Mouse (Mus musculus) cerebellum, postnatal 14 days (tissue): ENCODE results near the gene Opa3.
A peak's percentile ranks its signal among the peaks of the same experiment; 100 is the strongest.

ENCODE experiments used
- DNase-seq, 2 experiments: peaks; one replicate each; pipeline ENCODE4 v3.0.0; 2021; ENCODE audit warnings: mixed read lengths in 2 of 2

The Opa3 gene

DNA sequence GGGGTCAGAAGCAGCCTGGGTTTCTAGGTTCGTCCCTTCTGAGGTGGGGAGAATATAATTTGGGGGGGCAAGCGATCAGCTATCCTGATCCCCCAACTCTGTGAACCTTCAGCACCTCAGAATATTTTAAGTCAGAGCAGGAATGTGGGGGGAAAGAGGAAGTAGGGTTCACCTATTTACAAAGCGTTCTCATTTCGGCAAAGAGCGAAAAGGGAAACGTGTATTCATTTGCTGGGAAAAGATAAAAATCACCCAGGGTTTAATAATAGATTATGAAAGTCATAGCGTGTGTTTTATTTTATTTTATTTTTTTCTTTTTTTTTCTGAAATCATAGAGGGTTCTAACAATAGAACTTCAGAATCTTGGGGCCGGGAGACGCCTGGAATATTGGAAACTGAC, 13.2 kb upstream of the Opa3 start:
- no peak for DNase-seq

- DNase-seq = no peak
These were observed 10.6 kb upstream of the Opa3 start for GRCm38 (mm10) chr7:19217492-19217891.

DNA sequence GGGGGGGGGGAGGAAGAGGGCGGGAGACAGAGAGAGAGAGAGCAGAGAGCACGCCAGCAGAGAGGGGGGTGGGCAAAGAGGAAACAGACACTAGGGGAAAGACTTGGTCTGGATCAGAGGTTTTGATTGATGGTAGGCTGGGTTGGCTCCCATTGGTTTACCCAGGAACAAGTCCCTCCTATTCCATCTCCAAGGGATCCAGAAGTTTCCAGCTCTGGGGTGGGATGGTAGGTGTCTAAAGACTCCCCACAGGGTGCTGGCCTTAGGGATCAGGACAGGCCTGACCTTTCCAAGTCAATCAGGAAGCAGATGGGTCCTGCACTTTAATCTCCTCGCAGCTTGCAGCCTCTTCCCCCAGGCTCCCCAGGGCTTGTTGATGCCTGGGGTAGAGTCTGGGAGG, 10.2 kb upstream of the Opa3 start:
- DNase-seq = no peak

- DNase-seq = no peak
These were observed 8.1 kb upstream of the Opa3 start for GRCm38 (mm10) chr7:19220061-19220460.

DNA sequence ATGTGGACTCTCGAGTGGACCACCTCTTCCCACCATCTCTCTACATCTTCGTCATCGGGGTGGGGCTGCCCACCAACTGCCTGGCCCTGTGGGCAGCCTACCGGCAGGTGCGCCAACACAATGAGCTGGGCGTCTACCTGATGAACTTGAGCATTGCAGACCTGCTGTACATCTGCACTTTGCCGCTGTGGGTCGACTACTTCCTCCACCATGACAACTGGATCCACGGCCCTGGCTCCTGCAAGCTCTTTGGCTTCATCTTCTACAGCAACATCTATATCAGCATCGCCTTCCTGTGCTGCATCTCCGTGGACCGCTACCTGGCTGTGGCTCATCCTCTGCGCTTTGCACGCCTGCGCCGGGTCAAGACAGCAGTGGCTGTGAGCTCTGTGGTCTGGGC, 5.9 kb upstream of the Opa3 start:
- DNase-seq = no peak

DNA sequence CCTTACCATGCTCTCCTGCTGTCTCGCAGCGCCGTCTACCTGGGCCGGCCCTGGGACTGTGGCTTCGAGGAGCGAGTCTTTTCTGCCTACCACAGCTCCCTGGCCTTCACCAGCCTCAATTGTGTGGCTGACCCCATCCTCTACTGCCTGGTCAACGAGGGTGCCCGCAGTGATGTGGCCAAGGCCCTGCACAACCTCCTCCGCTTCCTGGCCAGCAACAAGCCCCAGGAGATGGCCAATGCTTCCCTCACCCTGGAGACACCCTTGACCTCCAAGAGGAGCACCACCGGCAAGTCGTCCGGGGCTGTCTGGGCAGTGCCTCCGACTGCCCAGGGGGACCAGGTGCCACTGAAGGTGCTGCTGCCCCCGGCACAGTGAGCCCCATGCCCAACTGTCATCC, 5.3 kb upstream of the Opa3 start:
- DNase-seq = no peak

DNA sequence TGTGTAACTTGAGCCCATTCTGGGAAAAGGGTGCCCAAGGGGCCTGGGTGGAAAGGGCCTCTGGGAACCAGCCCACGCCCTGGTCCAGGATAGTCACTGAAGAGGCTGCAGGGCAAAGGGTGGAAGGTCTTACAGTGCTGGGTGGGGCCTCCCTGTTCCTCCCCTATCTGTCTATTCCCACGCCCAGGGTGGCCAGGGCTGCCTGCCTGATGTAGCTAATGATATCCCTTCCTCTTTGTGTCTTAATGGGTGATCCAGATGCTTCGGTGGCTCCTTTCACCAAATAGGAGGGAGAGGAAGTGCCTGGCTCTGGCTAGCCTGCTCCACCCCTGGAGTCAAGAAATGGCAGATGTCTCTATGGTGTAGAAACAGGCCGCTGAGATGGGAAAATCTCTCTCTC, 3.2 kb upstream of the Opa3 start:
- DNase-seq = no peak

GRCm38 (mm10) chr7:19226817-19227797, 1.0 kb upstream of the Opa3 start:
- DNase-seq = peak; percentile 32 to 59

DNA sequence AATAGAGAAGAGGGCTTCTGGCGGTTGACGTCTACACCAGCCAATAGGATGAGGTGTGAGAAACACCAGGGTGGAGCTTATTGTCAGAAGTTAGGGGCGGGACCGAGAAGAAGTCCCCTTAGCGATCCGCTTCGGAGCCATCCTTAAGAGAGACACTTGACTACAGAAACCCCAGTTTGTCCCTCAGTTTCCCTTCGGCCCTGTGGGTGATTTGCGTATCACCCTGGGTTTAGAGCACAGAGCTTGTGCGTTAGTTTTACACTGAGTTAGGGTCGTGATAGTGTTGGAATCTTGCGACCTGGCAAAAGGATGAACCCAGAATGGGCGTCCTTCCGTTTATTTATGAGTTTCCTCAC, 637 bp downstream of the Opa3 start:
- no peak for DNase-seq

DNA sequence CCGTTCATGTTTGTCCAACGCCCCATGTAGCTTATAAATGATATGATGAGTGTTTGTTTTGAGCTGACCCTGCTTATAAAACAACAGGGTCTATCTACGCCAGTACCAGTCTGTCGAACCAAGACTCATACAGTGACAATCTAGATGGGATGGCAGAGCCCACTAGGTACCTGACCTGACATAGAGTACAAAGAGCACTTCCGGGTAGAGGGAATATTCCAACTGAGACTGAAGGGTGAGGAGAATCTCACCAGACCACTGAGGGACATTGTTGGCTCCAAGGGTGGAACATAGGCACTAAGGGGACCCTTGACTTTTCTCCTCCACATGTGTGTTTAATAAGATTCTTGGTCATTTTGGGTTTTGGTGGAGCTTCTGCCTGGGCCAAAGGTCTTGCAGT, 1.3 kb downstream of the Opa3 start:
- DNase-seq = no peak

DNA sequence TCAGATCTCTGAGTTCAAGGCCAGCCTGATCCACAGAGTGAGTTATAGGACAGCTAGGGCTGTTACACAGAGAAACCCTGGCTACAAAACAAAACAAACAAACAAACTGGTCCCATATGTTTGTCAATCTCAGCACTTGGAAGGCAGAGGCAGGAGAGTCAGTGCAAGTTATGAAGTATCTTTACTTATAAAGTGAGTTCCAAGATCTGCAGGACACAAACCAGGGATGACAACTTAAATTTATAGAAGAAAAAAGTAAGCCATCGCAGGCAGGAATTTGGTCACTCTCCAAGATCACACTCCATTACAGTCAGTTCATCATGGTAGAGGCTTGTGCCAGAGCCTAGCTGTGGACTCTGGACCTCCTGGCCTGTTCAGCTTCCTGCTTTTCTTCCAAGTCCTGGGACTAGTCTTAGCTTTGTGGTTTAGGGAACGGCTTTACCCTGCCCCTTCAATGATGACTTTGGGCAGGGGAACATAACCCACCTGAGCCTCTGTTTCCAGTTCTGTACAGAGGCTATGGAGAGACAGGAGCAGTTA, 2.0 kb downstream of the Opa3 start:
- DNase-seq = no peak

DNA sequence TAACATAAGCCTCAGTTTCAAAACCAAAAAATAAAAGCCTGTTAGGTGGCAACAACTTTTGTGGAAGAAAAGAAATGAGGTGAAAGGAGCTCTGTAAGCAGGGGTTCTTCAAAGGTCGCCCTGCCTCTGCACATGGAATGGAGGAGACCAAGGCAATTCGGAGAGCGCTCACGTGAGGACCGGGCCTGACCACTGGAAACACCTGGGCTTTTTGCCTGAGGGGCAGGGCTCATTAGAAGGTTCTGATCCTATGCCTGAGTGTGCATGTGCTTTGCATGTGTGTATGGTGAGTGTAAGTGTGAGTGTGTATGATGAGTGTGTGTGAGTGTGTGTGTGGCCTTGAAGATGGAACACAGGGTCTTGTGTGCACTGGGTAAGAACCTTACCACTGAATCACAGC, 2.8 kb downstream of the Opa3 start:
- DNase-seq = no peak

DNA sequence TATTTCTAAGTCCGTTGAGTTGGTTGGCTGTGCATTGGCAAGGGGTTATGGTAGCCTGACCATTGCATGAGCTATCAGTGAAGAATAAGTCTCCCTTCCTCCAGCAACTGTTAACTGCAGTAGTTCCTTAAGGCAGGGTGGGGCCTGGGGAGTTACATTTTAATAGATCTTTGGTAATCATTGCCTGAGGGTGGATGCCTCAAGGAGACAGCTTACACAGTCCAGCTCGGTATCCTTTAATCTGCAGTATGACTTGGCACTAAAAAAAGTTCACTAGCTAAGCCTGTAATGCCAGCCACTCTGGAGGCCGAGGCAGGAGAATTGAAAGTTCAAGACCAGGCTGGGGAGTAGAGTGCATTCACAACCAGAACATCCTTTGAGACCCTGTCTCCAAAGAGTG, 3.7 kb downstream of the Opa3 start:
- DNase-seq = no peak

- DNase-seq = no peak
These were observed 6.5 kb downstream of the Opa3 start for GRCm38 (mm10) chr7:19234652-19235051.

DNA sequence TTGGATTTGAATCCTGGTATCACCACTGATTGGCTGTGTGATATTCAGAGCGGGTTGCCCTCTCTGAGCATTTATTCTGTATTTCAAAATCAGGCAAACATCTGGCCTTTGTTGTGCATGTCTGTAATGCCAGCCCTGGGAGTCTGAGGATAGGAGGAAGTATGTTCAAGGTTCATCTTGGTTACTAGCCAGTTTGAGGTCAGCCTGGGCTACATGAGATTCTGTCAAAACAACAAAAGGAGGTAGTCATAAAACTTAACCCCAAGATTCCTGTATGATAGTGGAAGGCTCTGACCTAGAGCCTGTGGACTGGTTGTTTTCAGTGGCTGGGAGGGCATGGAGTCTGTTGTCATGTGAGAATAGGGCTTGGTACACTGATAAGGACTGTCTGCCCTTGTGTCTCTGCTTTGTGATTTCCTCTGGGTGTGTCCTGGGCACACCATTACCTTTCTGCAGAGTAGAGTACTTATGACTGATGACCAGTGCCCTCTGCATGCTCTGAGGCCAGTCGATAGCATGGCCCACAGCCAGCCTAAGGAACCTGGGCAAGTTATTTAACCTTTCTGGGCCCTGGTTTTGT, 7.0 kb downstream of the Opa3 start:
- DNase-seq = no peak

- peak; percentile 56 to 62 for DNase-seq
These were observed 8.3 kb downstream of the Opa3 start for GRCm38 (mm10) chr7:19236411-19236810.

GRCm38 (mm10) chr7:19238344-19238743, 10.2 kb downstream of the Opa3 start:
- no peak for DNase-seq

GRCm38 (mm10) chr7:19239423-19239822, 11.3 kb downstream of the Opa3 start:
- peak; percentile 95 to 98 for DNase-seq

DNA sequence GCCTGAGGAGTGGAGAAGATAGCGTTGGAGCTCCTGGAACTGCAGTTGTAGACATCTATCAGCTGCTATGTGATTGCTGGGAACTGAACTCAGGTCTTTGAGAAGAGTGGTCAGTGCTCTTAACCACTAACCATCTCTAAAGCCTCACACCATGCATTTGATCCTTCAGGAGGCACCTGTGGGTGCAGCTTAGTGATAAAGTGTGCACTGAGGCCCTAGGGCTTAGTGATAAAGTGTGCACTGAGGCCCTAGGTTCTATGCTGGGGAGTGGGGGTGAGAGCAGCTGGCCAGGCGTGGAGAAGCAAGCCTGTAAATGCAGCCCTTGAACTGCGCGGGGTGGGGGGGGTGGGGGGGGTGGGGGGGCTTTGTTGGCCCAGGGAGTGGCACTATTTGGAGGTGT, 11.9 kb downstream of the Opa3 start:
- no peak for DNase-seq

- DNase-seq = no peak
These were observed 12.8 kb downstream of the Opa3 start for GRCm38 (mm10) chr7:19240905-19241463.

- DNase-seq = no peak
These were observed 13.9 kb downstream of the Opa3 start for GRCm38 (mm10) chr7:19242005-19242404.

DNA sequence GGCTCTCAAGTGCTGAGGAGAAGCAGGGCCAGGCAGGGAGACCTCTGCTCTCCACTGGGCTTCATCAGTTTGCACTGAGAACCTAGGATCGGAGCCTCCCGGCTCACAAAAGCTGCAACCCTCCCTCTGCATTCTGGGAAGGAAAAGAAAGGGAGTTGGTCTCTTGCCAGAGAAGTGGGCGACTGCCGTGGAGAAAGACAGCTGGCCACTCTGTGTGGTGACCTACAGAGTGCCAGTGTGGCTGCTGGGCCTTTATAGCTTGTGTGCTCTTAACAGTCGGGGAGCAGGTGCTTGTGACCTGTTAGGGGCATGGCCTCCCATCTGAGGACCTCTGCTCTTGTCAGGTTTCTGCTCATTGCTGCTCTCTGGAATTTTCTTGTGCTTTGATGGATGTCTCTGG, 15.7 kb downstream of the Opa3 start:
- DNase-seq = peak; percentile 62 to 64

DNA sequence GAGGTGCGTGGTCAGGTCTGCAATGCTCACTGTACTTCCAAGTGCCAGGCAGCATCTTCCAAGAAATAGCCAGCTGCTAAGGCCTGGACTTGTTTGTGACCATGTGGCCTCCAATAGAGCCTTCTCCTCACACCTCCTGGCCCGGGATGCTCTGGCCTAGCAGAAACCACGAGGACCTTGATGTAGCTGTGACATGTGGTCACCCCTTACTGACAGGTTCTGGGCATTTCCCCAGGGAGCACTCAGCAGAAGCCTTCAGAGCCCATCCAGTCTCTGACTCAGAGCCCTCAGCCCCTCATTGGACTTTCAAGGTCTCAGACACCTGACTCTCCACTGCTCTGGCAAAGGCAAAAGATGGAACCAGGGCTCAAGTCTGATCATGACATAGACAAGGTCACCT, 16.9 kb downstream of the Opa3 start:
- DNase-seq = no peak

DNA sequence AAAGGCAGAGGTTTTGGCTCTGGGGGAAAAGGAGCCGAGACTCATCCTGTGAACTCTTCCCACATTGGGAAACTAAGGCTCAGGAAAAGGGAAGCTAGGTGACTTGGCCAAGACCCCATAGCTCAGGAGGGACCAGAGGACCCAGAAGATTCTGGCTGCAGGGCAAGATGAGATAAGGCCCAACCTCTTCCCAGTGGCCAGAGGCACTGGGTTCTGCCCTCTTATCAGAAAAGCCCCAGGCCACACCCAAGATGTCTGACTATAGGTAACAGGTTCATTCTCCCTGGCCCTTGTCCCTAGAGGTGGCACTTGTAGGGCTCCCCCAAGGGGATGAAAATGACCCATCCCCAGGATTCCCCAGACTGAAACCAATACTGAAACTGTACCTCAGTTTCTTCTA, 18.7 kb downstream of the Opa3 start:
- no peak for DNase-seq
